Mouse (Mus musculus) heart, embryonic 12.5 days (tissue): Measurements from ENCODE around the gene Senp6. TPM values are rescaled to one million over a fixed set of nuclear protein-coding genes. Genes with fewer than 3 reads are reported as not detected.

ENCODE experiments used
- ATAC-seq: fragments of 200-750 bp; cut with Nextera tagmentation; 2 replicates; pipeline ENCODE4 v1.8.0; 2017; ENCODE audit warnings: moderate TSS enrichment, moderate library complexity; ENCODE audit not compliant: insufficient number of reproducible peaks, low FRiP score
- H3K27ac ChIP-seq: fragments of 300-500 bp; sonication (generic); 2 replicates; pipeline ENCODE4 v1.5.1; 2016; ENCODE audit warnings: mild to moderate bottlenecking, moderate library complexity; ENCODE audit not compliant: poor library complexity, severe bottlenecking
- H3K27me3 ChIP-seq: fragments of 300-500 bp; sonication (generic); replicated peaks from 2 replicates; pipeline ENCODE4 v1.6.1; 2016; ENCODE audit warnings: mild to moderate bottlenecking, moderate library complexity
- H3K36me3 ChIP-seq: fragments of 300-500 bp; sonication (generic); 2 replicates; pipeline ENCODE4 v1.6.1; 2016; ENCODE audit warnings: mild to moderate bottlenecking, moderate library complexity
- H3K4me1 ChIP-seq: fragments of 300-500 bp; sonication (generic); replicated peaks from 2 replicates; pipeline ENCODE4 v1.6.1; 2016; ENCODE audit warnings: mild to moderate bottlenecking
- H3K4me2 ChIP-seq: fragments of 300-500 bp; sonication (generic); 2 replicates; pipeline ENCODE4 v1.6.1; 2016; ENCODE audit warnings: mild to moderate bottlenecking, moderate library complexity
- H3K4me3 ChIP-seq: fragments of 300-500 bp; sonication (generic); 2 replicates; pipeline ENCODE4 v1.5.1; 2016; ENCODE audit warnings: mild to moderate bottlenecking
- H3K9ac ChIP-seq: fragments of 300-500 bp; sonication (generic); 2 replicates; pipeline ENCODE4 v1.6.1; 2016; ENCODE audit warnings: mild to moderate bottlenecking, moderate library complexity
- H3K9me3 ChIP-seq: fragments of 300-500 bp; sonication (generic); replicated peaks from 2 replicates; pipeline ENCODE4 v1.6.1; 2016; ENCODE audit warnings: mild to moderate bottlenecking, moderate library complexity
- WGBS: fragments of 180-500 bp; shearing (Covaris S2); methylation state at CpG from one replicate; pipeline ENCODE4 v1.1.7; 2016; 5-methylcytosine and 5-hydroxymethylcytosine counted together
- polyA plus RNA-seq: library from polyadenylated mRNA; unstranded; fragments of >200 nt; fragmentation: Nextera tagmentation; extraction: Ambion mirVana; gene quantifications from 2 replicates; pipeline ENCODE4 v1.2.1, GENCODE M21; 2016

Gene Senp6
- polyA plus RNA-seq, 1 experiment from 2014 or later: 46.5 TPM

DNA sequence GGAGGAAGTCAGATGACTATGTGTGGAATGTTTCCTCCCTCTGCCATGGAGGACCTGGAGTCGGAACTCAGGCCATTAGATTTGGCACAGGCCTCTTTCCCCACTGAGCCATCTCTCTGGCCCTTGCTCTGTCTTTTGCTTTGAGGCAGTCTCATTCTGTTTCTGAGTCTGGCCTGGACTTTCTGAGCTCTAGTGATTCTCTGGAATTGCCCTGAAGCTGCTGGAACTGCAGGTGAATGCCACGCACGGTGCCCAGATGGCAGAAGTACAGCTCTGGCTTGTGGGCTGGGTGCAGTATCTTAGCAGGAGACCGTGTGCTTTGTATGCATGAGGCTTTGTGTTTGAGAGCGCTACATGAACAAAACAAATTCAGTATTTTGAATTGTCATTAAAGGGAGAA lies 92.2 kb downstream of the Senp6 start:
- Histone ChIP-seq H3K9me3 (no peaks in the 10 kb centered on the region), H3K4me2 (no peak overlapping the region), H3K27ac (no peak overlapping the region), H3K36me3 (0 out of 2 replicates have a peak, but pooled peaks cover 5% of the 10 kb centered on the region), H3K4me3 (no peak overlapping the region), H3K9ac (no peak overlapping the region), H3K4me1 (no peaks in the 10 kb centered on the region), H3K27me3 (no peaks in the 10 kb centered on the region)
- 80% methylated on average over 5 of the region's 5 CpGs for WGBS
- no peak for ATAC-seq

DNA sequence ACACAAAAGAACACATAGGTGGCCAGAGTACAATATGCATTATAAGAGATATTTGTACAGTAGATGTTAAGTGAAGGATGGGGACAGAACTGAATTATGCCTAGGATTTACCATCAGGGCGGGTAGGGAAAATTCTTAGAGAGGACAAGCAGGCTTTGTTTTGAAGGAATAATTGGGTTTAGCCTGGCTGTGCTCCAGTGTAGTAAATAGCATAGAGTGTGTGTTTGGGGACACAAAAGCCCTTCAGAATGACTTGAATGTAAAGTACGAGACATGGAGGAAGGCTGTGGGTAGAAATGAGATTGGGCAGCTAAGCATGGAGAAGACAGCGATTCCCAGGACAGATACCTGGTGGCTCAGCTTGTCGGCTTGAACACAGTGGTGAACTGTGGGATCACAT lies 94.7 kb downstream of the Senp6 start:
- H3K36me3 ChIP-seq: 0 out of 2 replicates have a peak, but pooled peaks cover 1% of the 10 kb centered on the region
- no peak overlapping the region for H3K4me2 ChIP-seq
- ATAC-seq: no peak
- H3K9ac ChIP-seq: no peak overlapping the region
- 0 out of 2 replicates have a peak, but pooled peaks cover 5% of the 10 kb centered on the region for H3K4me1 ChIP-seq
- no peaks in the 10 kb centered on the region for H3K27me3 ChIP-seq
- 82% methylated on average over 4 of the region's 4 CpGs for WGBS
- no peaks in the 10 kb centered on the region for H3K9me3 ChIP-seq
- no peak overlapping the region for H3K4me3 ChIP-seq
- no peak overlapping the region for H3K27ac ChIP-seq

DNA sequence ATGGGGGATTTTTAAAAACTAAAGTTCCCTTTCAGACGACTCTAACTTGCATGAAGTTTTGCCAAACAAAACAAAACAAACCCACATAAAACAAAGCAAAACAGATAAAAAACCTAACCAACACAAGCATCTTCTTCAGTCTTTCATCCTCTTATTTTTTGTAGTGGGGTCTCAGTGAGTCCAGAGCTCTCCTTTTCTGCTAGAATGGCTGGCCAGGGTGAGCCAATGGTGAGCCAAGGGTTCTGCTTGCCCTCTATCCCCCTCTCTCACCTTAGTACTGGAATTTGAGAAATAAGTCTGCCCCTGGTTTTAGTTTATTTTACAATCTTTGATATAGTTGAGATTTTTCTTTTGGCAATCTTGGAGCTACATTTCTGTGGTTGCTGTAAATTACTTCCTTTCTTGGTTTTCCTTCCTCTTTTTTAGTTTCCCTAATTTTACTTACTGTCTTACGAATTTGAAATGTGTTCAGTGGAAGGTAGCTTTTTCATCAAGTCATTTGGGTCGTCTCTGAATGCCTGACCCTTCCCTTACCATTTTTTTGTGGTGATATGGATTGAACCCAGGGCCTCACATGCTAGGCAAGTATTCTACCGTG lies 96.5 kb downstream of the Senp6 start:
- ATAC-seq: no peak
- Histone ChIP-seq H3K4me2 (no peak overlapping the region), H3K4me1 (0 out of 2 replicates have a peak, but pooled peaks cover 5% of the 10 kb centered on the region), H3K27ac (no peak overlapping the region), H3K36me3 (no peaks in the 10 kb centered on the region), H3K9ac (no peak overlapping the region), H3K27me3 (no peaks in the 10 kb centered on the region), H3K4me3 (no peak overlapping the region), H3K9me3 (no peaks in the 10 kb centered on the region)
- 71% methylated on average over 4 of the region's 4 CpGs for WGBS

DNA sequence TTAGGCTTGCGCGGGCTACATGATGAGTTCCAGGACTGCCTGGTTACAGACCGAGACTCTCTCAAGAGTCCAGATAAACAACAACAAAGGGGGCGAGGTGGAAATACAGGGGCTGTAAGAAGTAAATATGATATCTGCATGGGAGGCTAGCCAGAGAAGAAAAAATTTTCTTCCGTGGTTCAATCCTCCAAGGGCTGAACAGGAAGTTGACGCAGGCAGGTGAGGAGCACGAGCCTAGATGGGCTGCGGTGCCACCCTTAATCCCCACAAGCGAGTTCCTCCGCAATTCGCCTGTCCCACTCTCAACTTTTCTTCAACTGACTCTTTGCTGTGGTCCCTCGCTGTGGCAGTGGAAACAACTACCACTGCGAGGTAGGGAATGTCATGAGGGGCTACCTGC lies 97.5 kb downstream of the Senp6 start:
- H3K9ac ChIP-seq: peak overlapping the region; percentile 34
- 3% methylated on average over 13 of the region's 13 CpGs for WGBS
- ATAC-seq: no peak; the same call in 1 of the 2 replicates
- H3K27ac ChIP-seq: no peak overlapping the region; the same call in 1 of the 2 replicates
- no peaks in the 10 kb centered on the region for H3K36me3 ChIP-seq
- 0 out of 2 replicates have a peak, but pooled peaks cover 5% of the 10 kb centered on the region for H3K4me1 ChIP-seq
- peak overlapping the region; percentile 95 for H3K4me3 ChIP-seq
- H3K27me3 ChIP-seq: no peaks in the 10 kb centered on the region
- H3K9me3 ChIP-seq: no peaks in the 10 kb centered on the region
- H3K4me2 ChIP-seq: peak overlapping the region; percentile 70

DNA sequence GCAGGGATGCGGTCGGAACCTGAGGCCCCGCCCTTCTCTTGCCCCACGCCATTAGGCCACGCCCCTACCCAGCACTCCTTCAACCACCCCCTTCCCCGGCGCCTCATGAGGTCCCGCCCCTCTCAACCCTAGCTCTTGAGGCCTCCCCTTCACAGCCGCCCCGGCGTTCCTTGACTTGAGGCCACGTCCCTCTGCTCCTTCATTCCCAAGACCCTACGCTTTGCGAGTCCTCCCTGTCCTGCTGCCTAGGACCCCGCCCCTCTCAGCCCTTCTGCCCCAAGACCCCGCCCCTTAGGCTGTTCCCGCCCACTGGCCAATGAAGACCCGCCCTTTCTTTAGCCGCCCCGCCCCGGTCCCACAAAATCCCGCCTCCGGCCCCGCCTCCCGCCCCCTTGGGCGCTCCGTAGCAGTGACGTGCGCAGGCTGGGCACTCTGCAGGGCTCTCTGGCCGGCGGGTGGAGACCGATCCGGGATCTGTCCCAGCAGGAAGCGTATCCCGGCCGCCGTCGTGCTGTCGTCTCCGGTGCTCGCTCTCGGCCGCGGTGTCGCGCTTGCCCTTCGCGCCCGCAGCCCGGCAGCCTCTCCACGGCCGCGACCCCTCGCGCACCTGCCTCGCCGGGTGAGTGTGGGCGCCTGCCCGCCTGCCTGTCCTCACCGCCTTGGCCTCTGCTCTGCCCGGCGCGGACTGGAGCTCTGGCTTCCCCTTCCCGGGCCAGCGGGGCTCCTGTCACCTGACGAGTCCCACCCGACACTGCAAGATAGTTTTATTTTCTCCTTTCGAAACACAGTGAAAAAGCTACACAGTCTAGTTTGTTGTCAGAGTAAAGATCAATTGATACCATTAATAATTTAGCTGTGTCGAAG lies 98.1 kb downstream of the Senp6 start, which contains the start of gene Myo6:
Gene Myo6 (plus strand): TSS at position 421 of the 864 bp plus-strand sequence.
- Histone ChIP-seq H3K27ac (peak within 1 kb of the TSS; percentile 94), H3K9me3 (no peaks in the 10 kb centered on the region), H3K36me3 (no peaks in the 10 kb centered on the region), H3K4me1 (0 out of 2 replicates have a peak, but pooled peaks cover 5% of the 10 kb centered on the region), H3K4me2 (peak within 1 kb of the TSS; percentile 72), H3K4me3 (peak within 1 kb of the TSS; percentile 95), H3K27me3 (no peaks in the 10 kb centered on the region), H3K9ac (peak within 1 kb of the TSS; percentile 93)
- peak; percentile 99 for ATAC-seq
- WGBS: under 1% methylated on average over 64 of the region's 69 CpGs

DNA sequence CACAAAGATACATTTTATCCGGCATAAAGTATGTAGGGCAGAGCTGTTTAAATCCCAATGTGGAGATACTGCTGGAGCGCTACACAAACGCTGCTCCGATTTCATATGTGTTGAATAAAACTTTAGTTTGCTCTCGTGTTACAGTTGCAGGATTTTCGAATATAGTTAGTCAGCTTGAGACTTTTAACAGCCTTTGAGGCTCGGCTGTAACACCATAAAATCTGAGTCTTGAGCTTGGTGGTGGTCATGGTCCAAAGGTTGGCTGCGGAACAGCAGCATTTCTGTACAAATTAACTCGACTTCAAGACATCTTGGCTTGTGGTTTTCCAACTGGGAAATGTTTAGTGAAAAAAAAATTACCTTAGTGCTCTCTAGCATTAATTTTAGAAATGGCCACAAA lies 99.0 kb downstream of the Senp6 start:
- Histone ChIP-seq H3K4me1 (0 out of 2 replicates have a peak, but pooled peaks cover 5% of the 10 kb centered on the region), H3K4me3 (peak overlapping the region; percentile 95), H3K9me3 (no peaks in the 10 kb centered on the region), H3K27ac (peak overlapping the region; percentile 47; the same call in 1 of the 2 replicates), H3K4me2 (peak overlapping the region; percentile 72), H3K27me3 (no peaks in the 10 kb centered on the region), H3K9ac (peak overlapping the region; percentile 67), H3K36me3 (no peaks in the 10 kb centered on the region)
- 44% methylated on average over 9 of the region's 9 CpGs for WGBS
- ATAC-seq: no peak

DNA sequence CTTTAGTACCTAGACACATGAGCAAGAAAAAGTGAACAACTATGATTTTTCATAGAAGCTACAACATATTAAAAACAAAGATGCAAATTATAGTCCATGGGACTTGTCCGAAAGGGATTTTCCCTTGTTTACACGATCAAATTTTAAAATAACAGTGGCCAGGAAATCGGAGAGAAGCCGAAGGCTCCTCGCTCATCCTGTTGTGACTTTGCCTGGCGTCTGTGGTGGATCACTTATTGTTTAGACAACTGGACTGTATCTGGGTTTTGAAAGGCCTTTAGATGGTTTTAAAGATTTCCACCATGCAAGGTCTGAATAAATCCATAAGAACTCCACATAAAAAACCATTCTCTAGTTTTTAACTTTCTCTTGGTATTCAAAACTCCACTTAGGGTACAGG lies 99.7 kb downstream of the Senp6 start:
- Histone ChIP-seq H3K4me1 (0 out of 2 replicates have a peak, but pooled peaks cover 5% of the 10 kb centered on the region), H3K27me3 (no peaks in the 10 kb centered on the region), H3K4me3 (no peak overlapping the region), H3K4me2 (peak overlapping the region; percentile 50), H3K27ac (no peak overlapping the region), H3K9me3 (no peaks in the 10 kb centered on the region), H3K36me3 (no peaks in the 10 kb centered on the region), H3K9ac (no peak overlapping the region)
- WGBS: 64% methylated on average over 6 of the region's 6 CpGs
- ATAC-seq: no peak

DNA sequence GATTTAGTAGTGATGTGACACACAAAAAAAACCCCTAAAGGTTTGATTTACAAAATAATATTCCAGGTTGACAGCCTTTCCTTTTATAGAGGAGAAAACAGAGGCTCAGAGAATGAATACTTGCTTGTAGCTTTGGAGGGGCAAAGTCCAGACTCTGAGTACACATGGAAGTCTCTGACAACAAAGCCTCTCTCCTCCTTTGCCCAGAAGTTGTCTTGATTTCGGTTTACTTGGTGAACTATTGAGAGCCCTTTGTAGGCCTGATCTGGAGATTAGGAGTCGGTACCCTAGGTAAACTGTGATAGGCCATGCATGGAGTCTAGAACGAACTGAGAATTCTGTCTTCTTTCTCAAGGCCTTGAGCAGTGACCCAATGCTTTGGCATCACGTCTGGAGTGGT lies 100.4 kb downstream of the Senp6 start:
- H3K27ac ChIP-seq: no peak overlapping the region
- H3K9ac ChIP-seq: no peak overlapping the region
- WGBS: 69% methylated on average over 4 of the region's 4 CpGs
- 0 out of 2 replicates have a peak, but pooled peaks cover 5% of the 10 kb centered on the region for H3K4me1 ChIP-seq
- no peaks in the 10 kb centered on the region for H3K36me3 ChIP-seq
- H3K9me3 ChIP-seq: no peaks in the 10 kb centered on the region
- H3K4me3 ChIP-seq: no peak overlapping the region
- peak overlapping the region; percentile 18; the same call in 1 of the 2 replicates for H3K4me2 ChIP-seq
- H3K27me3 ChIP-seq: no peaks in the 10 kb centered on the region
- no peak for ATAC-seq

DNA sequence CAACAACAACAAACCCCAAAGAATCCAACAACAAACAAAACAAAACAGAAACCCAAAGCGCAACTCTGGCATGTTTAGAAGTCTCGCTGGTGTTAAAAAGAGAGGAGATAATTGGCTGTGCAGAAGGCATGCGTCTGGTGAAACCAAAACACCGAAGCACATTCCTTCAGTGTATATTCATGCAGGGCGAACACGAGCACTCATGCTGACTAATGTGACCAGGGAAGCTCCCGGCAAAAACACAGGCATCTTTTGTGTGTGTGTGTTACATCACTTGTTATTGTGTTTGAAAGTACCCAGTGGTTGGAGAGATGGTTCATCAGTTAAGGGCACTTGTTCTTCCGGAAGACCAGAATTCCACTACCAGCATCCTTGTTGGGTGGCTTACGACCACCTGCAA lies 102.8 kb downstream of the Senp6 start:
- H3K4me3 ChIP-seq: no peak overlapping the region
- H3K9ac ChIP-seq: no peak overlapping the region
- H3K4me1 ChIP-seq: peaks cover 9% of the 10 kb centered on the region
- H3K9me3 ChIP-seq: no peaks in the 10 kb centered on the region
- no peaks in the 10 kb centered on the region for H3K36me3 ChIP-seq
- no peak overlapping the region for H3K4me2 ChIP-seq
- no peaks in the 10 kb centered on the region for H3K27me3 ChIP-seq
- ATAC-seq: no peak
- H3K27ac ChIP-seq: no peak overlapping the region
- 78% methylated on average over 9 of the region's 9 CpGs for WGBS

DNA sequence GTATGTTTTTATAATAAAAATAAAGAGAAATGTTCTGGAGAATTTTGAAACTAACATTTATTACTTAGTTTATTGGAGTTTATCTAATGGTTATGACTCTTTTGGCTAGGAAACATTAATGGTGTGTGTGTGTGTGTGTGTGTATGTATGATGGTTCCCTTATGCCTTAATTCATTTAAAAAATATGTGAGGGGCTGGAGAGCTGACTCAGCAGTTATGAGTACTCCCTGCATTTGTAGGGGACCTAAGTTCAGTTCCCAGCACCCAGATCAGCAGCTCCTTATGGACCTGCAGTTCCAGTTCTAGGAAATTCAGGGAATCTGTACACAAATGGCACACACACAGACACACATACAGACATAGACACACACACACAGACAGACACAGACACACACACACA lies 104.5 kb downstream of the Senp6 start:
- no peaks in the 10 kb centered on the region for H3K36me3 ChIP-seq
- H3K4me3 ChIP-seq: no peak overlapping the region

More for the DNA sequence above, 104.5 kb downstream of the Senp6 start:
- H3K27ac ChIP-seq: no peak overlapping the region
- ATAC-seq: no peak
- H3K9ac ChIP-seq: no peak overlapping the region
- H3K4me1 ChIP-seq: peaks cover 7% of the 10 kb centered on the region
- no peaks in the 10 kb centered on the region for H3K9me3 ChIP-seq
- no peak overlapping the region for H3K4me2 ChIP-seq
- no peaks in the 10 kb centered on the region for H3K27me3 ChIP-seq
